Mouse (Mus musculus) spleen, embryonic (tissue): ENCODE data around the gene Spata17.

Experiments
- CTCF ChIA-PET: fragments of 350-600 bp; sonication (Branson Sonifier 250); formaldehyde crosslinking; loops from one replicate; lab custom pipeline; 2022; lab: Charles Lee

Spata17 gene

DNA sequence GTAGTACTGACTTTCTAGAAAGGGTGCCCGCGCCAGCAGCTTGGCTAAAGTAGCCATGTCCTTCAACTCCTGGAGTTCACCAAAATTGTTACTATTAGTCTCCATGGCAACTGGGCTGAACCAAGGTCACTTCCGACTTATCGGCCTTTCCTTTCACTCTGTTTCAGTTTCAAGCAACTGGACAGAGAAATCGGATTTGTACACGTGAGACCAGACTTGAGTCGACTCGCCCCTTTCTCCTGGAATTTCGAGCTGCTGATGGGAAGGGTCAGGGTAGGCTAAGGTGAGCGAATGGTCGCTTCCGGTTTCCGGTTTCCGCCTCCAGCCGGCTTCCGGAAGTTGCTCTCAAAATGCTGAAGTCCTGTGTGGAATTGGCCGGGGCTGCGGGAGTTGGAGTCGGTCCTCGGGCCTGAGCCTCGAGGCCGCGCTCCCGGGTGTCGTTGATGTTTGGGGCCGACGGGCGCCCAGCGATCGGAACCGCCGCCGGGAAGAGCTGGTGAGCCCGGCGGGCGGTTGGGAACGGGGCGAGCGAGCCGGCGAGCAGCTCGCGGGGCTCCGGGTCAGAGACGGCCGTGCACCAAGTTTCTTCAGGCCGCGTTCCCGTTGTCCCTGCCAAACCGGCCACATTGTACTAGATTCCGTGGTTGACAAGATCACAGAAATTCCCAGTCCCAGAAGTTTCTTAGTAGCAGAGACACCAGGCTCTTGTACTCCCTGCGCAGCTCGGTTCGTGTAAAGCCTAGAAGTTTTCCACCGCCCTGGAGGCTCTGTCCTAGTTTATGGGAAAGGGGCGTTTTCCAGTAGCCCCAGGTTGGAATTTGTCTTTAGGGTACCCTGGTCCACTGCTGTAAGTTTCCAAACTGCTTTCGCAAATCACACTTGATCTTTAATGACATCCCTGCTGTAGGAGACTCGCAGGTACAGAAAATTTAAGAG, at the start of gene Spata17, which contains the start of gene Gpatch2:
TSS of gene Spata17 (minus strand) at position 285 of the 936 bp plus-strand sequence.
TSS of gene Gpatch2 (plus strand) at position 328 of the 936 bp plus-strand sequence.
- CTCF ChIA-PET: no interaction called here

DNA sequence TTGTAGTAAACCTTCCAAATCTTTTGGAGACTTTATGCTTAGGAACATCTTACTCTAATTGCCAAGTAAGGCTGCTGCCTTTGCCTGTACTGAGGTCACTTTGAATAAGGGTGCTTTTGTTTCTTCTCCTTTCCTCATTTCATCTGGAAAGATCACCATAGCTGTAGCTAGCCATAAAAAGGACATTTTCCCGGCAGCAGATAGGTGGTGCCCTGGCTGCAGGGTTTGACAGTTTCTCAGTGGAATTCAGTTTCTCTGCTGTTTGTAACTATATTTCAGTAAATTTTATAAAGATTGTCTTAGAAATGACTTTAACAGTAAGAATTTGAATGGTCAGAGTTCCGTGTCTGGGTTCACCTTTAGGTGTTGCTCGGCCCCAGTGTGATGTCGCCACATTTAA, 43.5 kb upstream of the Spata17 start:
- CTCF ChIA-PET: no interaction called here

DNA sequence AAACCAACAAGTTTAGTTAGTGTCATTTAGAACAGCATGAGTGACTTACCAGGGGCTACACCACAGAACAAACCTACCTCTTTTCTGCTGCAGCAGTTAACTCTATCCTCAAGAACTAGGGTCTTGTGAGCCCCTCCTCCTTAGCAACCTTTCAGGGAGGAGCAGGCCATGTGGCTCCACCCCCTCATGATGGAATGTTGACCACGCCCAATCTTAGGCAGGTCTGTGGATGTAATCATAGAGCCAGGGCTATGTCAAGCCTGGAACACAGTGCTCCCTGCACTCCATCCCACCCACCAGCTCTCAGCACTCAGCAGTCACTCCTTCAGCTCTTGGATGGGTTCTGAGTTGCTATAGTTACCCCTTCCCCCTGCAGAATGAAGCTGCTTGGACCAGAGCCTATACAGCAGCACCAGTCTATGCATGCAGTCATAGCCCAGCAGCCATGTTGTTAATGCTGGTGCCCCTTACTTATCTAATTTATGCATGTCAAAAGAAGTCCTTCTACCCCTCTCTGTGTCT, 35.5 kb upstream of the Spata17 start:
- CTCF ChIA-PET: no interaction called here

DNA sequence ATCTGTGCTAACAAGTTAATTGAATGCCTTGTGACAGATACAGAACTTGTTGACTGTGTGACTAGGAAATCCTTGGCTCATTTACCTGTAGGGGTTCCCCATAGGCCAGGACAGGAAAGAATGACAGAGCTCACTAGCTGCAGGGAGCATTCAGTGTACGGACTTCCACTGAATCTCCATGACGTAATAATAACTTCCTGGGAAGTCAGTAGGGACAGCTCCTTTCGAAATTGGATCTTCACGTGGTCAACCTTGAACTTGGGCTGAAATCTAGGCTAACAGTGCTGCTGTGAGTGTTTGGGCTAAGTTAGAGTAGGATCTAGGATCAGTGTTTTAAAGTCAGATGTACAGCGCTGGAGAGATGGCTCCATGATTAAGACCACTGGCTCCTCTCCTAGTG, 29.5 kb upstream of the Spata17 start:
- CTCF ChIA-PET: no interaction called here

DNA sequence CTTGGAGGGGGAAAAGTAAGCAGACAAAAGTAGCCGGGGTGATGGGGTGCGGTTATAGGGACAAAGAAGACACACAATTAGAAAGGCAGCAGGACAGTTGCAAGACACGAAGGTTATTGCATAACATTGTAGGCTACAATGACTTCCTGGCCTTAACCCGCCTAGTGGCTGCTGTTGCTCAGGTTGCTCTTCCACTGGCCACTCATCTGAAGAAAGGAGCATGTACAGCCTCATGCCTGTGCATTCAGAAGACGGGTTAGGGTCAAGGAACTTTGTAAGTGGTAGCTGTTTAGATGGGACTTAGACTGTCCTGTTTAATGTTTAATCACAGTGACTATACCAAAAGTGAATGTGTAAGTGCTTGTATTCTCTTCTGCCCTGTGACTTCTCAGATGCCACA, 26.1 kb upstream of the Spata17 start:
- CTCF ChIA-PET: no interaction called here

DNA sequence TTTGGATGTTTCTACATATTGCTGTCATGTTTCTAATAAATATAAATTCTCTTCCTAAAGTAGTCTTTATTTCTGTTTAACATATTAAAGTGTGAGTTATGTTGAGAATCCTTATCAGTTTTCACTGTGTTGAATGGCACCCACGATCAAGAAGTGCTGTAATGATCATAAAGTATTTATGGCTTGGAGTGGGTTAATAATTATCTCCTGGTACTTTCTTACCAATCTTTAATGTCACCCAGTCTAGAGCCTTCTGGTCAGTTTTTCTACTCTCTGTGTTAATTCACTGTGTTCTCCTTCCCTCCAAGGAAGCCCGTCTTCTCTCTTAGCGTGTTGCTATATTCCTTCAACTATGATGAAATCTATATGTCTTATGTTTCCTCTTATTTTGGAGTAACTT, 25.0 kb upstream of the Spata17 start:
- CTCF ChIA-PET: no interaction called here

DNA sequence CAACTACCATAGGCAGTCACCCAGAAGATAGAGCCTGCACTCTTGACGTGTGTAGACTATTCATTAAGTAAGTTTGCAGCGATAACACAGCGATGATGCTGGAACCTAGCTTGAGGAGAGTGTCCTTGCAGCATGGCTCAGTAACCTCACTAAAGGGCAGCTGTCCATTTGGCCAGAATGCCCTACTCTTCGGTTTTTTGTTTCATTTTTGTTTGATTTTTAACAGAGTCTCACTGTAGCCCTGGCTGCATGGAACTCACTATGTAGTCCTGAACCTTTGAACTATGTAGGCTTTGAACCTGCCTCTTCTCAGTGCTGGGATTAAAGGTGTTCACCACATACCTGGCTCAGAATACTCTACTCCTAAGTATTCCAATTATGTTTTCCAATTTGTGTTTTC, 22.8 kb upstream of the Spata17 start:
- CTCF ChIA-PET: no interaction called here

DNA sequence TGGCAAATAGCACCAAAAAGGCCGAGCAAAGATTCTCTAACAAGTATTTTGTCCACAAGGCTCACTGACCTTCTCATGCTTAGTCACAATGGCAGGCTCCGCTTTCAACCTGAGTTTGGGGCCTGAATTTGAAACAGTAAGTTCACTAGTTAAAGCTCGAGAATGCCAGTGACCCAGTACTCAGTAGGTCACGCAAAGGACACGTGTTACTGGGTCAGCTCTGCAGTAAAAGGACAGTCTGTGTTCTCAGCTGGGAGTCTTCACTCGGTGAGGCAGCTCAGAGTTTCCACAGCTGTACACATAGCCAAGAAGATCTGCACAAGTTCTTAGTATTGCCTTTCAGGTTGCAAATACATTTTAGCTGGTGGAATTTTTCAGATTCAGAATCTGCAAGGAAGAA, 21.0 kb upstream of the Spata17 start:
- CTCF ChIA-PET: no interaction called here

DNA sequence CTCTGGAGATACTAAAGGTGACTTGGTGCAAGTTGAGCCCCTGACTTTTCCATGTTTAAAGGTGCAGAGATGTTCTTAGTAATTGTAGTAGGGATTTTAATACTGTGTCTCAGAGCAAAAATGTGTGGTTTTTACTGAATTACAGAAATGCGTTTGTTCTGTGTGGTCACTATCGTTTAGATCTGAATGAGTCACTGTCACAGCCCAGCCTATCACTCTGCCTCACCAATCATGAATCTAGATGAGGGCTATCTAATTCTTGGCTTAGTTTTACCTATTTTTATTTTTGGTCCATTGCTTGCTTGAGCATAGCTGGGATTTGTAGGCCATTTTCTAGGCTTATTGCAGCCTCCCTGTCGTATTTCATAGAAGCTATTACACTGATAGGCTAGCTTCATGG, 19.9 kb upstream of the Spata17 start:
- CTCF ChIA-PET: no interaction called here

DNA sequence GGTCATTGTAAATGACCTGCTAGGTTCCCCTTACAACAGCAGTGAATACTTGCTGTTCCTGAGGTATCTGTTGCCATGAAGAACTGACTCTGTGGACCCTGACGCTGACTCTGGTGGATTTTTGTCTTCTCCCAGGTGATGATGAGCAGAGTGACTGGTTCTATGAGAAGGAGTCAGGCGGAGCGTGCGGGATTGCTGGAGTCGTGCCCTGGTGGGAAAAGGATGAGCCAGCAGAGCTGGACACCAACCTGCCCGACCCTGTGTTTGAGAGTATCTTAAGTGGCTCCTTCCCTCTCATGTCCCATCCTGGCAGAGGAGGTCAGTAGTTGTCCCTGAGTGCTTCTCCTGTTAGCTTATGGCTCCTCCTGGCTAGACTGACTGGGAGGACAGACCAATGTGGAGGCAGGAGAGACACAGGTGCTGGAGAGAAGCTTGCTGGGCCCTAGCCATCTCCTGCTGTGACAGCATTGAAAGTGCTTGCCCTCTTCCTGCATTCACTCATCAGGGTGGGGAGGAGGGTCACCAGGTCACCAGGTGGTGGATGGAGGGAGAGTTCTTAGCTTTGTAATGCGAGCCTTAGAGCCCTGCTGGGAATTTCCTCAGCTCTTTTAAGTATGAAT, 17.8 kb upstream of the Spata17 start:
- CTCF ChIA-PET: no interaction called here

DNA sequence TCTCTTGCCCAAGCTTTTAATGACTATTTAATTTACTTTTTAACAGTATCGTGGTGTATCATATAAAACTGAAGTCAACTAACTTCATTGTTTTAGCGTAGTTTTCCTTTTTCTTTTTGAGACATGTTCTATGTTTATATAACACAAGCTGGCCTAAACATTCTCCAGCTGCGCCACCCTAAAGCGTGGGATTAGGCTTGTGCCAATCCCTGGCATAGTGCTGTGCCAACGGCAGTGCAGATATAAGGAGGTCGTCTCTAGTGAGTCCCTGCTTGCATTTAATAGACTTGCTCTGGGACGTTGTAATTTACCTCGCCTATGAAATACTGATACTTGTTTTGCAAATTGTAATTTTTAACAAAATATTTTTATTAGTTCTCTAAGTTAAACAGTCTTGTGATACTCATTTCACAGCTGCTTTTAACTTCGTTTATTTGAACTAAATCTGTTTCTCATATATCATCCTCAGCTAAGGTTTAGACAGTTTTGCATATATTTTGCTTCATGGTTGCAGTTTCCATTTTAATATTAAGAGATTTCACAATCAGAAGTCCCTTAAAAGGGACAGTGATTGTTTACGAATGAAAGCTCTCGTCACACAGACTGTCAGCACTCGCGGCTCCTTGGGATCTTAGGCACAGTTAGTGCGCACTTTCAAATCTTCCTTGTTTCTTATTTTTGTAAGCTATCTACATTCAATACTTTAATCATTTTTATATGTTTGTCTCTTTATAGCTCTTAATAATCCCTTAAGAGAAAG, 17.1 kb upstream of the Spata17 start:
- CTCF ChIA-PET: no interaction called here

DNA sequence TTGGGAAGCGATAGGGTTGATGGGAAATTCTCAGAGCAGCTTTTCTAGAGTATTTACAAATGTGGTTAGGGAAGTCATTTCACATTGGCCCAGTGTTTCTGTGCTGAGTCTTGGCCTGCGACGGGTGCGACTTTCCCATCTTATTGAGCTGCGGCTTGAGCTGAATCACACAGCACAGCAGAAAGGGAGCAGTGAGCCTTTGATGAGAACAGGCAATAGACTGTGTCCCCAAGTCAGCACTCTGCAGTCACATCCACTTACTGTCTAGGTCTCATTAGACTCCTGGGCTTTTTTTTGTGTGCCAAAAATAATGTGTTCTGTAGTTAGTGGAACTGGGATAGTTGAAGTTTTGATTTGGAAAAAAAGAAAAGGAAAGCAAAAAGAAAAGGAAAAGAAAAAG, 15.0 kb upstream of the Spata17 start:
- CTCF ChIA-PET: no interaction called here

DNA sequence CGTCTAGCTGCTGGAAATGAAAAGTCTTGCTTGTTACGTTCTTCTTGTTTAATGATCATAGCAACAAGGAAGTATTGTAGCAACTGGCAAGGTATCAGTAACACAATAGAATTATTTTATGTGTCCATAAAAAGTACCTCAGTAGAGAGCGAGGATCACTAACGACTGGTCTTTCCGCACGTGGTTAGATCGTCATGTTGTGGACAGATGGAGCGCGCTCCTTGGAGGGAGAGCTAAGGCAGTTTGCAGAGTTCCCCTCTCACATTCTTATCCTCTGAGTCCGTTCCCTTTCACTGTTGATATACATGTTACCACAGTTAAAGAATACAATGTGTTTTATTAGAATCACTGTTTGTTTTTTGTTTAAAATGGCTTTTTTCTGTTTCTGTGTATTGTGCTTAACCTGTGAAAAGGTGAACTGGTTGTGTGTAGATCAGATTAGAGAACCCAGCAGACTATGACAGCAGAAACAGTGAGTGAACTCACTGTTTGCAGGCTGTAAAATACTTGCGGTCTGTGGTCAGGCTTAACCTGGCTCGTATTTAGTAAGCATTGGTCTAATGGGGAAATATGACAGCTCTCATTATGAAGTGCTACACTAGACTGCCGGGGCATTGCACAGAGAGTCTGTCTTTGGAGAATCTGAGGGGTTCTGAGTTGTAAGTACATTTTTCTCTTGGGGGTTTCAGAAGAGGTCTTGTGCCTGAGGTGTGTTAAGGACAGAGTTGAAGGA, 13.3 kb upstream of the Spata17 start:
- CTCF ChIA-PET: no interaction called here

DNA sequence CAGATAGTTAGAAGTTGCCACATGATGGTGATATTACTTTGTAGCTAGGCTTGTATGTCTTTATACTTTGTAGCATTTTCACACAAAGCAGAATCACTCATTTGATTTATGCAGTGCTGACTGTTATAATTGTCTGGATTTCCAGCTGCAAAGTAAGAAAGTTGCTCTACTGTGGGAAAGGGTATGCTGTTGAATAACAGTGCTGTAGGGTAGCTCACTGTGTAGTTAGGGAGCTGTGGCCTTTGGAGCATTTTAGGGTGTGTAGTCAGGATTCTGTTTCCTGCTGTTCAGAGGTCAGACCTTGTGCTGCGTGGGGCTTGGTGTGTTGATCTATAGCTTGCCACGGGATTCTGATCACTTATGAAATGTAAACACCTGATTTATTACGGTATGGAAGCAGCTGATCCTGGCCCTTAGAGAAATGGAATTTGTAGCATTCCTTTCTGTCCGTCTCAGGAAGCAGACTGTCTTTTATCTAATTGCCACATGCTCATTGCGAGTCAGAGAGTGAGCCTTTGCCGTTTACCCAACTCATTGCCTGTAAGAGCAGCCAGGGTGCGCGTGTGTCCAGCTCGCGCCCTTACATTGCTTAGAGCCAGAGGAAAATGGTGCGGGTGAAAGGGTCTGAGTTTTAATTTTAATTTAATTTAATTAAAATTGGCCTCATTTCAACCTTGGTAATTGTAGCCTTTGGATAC, 11.2 kb upstream of the Spata17 start:
- CTCF ChIA-PET: interaction anchor here (0.6 kb wide), 1 partner anchor 41 kb away, joined by 5 read pairs; no protein-coding TSS in a partner anchor

DNA sequence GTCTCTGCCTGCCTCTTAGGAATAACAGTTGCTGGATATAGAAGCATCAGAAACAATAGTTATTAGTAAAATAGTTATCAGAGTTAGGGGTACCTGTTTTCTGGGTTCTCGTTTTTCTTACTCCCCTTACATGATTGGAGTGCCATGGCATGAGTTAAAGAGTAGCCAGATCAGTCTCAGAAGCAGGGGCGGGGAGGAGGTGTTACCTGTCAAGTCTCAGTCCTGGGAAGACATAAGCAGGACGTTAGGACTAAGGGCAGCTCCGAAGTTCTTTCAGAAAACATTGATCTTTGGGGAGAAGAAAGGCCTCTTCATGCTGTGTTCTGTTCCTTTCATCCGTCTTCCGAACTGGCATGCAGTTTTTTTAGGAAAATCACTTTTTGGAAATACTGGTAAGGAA, 5.5 kb upstream of the Spata17 start:
- CTCF ChIA-PET: no interaction called here

DNA sequence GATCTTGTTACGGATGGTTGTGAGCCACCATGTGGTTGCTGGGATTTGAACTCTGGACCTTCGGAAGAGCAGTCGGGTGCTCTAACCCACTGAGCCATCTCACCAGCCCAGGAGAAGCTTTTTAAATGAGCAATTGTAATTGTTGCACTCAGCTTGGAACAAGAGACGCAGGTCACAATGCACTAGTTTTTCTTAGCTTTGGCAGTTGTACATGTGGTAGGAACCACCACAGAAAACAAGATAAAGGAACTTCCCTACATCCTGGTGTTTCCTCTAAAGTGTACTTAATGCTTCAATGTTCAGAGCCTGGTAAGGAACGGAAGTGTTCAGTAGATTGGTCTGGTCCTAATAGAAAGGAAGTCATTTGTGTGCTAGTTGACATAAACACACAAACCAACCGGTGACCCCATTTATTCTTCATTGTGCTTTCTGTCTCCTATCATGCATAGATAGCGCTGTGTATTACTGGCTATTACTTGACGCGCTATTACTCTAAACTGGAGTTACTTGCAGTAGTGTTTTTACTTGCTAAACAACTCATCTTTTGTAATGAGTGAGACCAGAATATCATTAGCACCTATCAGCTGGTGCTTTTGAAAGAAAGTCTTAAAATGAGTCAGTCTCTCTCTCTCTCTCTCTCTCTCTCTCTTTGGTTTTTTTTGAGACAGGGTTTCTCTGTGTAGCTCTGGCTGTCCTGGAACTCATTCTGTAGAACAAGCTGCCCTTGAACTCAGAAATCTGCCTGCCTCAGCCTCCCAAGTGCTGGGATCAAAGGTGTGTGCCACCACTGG, 1.6 kb upstream of the Spata17 start:
- CTCF ChIA-PET: no interaction called here

DNA sequence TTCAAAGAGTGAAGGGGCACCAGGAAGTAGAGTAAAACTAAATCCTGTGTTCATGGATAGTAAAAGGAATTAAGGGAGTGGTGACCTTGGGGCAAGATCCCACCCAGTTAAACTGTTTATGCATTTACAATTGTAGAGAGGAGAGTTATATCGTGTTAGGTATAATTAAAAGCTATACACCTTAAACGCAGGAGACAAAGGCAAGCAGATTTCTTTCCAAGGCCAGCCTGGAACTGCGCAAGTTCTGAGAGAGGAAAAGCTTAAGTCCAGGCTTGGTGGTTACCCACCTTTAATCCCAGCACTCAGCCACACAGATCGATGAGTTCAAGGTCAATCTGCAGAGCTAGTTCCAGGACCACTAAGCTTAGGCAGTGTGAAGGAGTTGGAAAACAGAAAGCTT, 4.5 kb downstream of the Spata17 start:
- CTCF ChIA-PET: no interaction called here

DNA sequence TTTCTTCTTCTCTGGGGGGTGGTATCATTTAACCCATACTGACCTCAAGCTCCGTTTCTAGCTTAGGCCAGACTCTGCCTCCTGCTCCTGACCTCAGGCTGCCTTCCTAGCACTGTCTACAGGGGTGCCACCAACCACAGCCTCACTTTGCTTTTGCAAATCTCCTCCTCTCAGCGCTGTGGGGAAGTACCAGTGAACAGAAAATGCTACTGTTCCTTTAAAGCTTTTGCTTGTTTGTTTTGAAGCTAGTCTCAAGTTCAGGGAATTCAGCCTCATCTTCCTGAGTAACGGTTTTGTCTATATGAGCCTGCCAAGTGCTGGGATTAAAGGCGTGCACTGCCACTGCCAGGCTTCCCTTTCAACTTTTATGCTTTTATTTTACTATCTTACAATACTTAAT, 5.8 kb downstream of the Spata17 start:
- CTCF ChIA-PET: interaction anchor here (0.7 kb wide), 1 partner anchor 38 kb away, joined by 3 read pairs; no protein-coding TSS in a partner anchor

DNA sequence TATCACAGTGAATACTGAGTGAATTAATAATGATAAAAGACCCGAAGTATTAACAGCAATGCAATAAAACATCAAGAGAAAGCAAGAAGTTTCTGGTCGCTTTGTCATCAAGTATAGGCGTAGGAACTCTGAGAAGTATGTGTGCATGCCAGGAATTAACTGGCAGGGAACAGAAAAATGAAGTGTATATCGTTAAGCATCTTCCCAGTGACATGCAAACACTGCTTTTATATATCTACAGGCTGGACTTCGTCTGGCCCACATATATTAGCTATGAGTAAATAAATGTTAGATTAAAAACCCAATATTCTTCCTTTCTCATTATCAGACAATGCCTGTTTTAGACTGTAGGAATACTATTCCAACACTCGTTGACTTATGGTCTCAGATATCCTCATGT, 9.8 kb downstream of the Spata17 start:
- CTCF ChIA-PET: no interaction called here

DNA sequence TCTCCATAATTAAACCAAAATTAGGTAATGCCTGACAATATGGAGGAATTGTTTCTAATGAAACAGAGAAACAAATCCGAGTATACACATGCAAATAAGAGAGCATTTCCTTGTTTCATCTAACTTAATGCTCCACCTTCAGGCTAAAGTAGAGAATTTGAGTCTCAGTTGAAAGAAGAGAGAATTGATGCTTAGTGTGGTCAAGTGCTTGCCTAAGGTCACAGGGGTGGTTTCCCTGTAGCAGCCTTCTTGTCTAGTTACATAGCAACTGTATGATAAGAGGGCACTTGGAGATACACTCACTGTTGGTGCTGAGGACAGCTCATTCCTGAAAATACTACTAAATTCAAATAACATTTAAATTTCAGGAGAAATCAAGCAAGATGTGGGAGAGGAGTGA, 36.7 kb downstream of the Spata17 start:
- CTCF ChIA-PET: no interaction called here
